Mouse (Mus musculus): Measurements from ENCODE around the gene Noto.

DNA sequence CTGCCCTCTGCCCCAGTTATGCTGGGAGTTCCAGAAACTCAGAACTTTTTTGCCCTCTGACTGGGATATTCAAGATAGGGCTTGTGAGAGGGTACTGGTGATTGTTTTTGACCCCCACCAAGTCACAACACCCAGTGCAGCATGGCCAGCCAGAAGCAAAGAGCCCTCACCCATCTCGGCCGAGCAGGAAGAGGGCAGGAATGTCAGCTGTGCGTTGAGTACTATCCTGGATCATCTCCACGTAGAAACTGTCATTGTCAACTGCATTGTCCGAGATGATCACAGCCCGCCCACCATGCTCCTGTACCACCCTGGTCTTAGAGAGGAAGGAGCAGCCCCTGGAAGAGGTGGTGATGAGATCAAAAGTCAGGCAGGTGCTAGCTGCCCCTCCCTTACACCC lies 23.7 kb downstream of the Noto start:
- TF ChIP-seq CTCF (IDR thresholded peaks at IDR 0.05; ENCODE audit: borderline replicate concordance, control insufficient read depth, extremely low read depth, insufficient read depth, low read length, poor library complexity) (no peak), POLR2A (IDR thresholded peaks at IDR 0.05; ENCODE audit: control insufficient read depth, extremely low read depth, insufficient read depth, low read length, poor library complexity) (no peak)

All from thymus, adult 2 months (tissue).